Mouse (Mus musculus): ENCODE measurements around the gene Fxyd7.

DNA sequence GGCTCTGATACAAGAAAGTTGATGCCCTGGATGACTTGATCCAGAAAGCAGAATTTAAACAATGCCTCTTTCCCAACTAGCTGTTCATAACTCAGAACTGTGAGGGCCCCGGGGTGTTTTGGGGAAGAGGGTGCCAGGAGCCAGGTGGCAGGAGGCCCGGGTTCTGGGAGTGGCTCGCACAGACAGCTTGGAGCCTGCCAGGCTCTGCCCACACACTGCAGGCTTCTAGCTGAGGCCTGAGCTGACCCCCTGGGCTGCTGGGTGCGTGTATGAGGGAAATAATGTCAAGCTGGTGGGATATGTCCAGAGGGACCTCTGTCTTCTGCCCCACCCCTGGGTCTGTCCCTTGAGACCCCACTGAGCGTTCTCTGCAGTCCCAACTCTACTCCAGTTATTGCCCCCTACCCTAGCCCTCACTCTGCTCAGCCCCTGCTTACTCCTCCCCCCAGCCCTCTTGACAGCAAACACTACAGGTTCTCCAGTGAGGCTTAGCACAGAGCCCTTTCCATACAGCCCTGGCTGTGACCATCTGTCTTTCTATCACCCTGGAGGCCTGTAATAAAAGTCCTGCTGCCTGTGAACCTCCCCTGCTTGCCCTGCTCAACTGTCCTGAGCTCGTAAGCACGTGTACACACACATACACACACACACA, 22.9 kb upstream of the Fxyd7 start:
- no peak for TF ChIP-seq CTCF (IDR thresholded peaks at IDR 0.05; ENCODE audit: low read depth)
- no peak for TF ChIP-seq EP300 (IDR thresholded peaks at IDR 0.05; ENCODE audit: low read depth)

All from heart, postnatal 0 days (tissue).